ENCODE assay signal across 9 mouse cellular contexts in the genomic region with DNA sequence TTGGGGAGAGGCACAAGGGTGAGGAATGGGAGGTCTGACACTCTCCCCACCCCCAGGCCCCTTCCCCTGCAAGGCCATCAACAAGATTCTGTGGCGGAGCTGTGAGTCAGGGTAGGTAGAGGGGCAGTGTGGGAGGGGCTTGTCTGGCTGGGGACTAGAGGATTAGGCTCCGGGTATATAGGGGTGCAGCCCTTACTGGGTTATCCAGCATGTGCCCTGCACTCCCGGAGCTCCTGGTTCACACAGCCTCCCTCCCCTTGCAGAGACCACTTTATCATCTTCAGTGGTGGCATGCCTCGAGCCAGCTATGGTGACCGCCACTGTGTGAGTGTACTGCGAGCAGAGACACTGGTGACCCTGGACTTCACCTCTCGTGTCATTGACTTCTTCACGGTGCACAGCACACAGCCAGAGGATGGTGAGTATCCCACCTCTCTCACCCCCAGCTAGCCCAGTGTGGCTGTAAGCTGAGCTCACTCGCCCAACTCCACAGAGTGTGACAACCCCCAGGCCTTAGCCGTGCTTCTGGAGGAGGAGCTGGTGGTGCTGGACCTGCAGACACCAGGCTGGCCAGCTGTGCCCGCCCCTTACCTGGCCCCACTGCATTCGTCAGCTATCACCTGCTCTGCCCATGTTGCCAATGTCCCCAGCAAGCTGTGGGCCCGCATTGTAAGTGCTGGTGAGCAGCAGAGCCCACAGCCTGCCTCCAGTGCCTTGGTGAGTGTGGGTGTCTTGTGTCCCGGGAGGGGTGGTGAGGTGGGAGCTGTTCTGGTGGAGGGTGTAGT. TPM values are rescaled to one million over a fixed set of nuclear protein-coding genes. Genes with fewer than 3 reads are reported as not detected.
DNase-seq lines count a peak whose midpoint lies in the region; TF ChIP-seq lines count a peak whose summit lies in the region.
"Had no signal": no experiment of that assay in that cellular context is flagged by ENCODE, and none has a peak within 500 bp of the region (broad histone marks: within the 10 kb centered on the region; RNA-seq: fewer than 3 reads in every experiment).

No protein-coding gene starts in this region.

- peaks cover 11% of the 10 kb centered on the region for H3K4me1 ChIP-seq in heart, adult 2 months (ENCODE audit: control insufficient read depth, insufficient read depth, low read length)
- H3K4me1 ChIP-seq in embryonic facial prominence, embryonic 10.5 days, result peaks cover 19% of the 10 kb centered on the region

- intact Hi-C loops in heart, adult 2 months (cut with DNase I), result no loop called here

- peak; percentile 13 to 28 for DNase-seq in heart, adult 2 months
- no peak for DNase-seq in heart, adult 8-10 months (ENCODE audit: low spot score)
- DNase-seq in lung, postnatal 14 days, result peak; percentile 0
- no peak for DNase-seq in lung, postnatal 25 days (ENCODE audit: low spot score)
- DNase-seq in cerebellum, postnatal 25 days, result peak; percentile 5 to 13
- peak; percentile 17 to 18 for DNase-seq in layer of hippocampus, adult 8-10 months (ENCODE audit: low spot score in 2 of 2)
- no peak for DNase-seq in embryonic facial prominence, embryonic 10.5 days (ENCODE audit: low spot score)
- DNase-seq in adipocyte (ENCODE audit: low spot score), result no peak

- peak overlapping the region; percentile 89 for H3K27ac ChIP-seq in heart, adult 2 months
- no peak overlapping the region for H3K27ac ChIP-seq in embryonic facial prominence, embryonic 10.5 days (replicated peaks)
- H3K27ac ChIP-seq: neural tube, embryonic 12.5 days had no signal

- peak overlapping the region; percentile 20; the same call in 1 of the 2 replicates for H3K4me3 ChIP-seq in heart, adult 2 months
- no peak overlapping the region for H3K4me3 ChIP-seq in embryonic facial prominence, embryonic 10.5 days
- H3K4me3 ChIP-seq: neural tube, embryonic 12.5 days had no signal

- WGBS in heart, adult 2 months, result 88% methylated on average over 14 of the region's 14 CpGs
- WGBS in embryonic facial prominence, embryonic 10.5 days, result 87% methylated on average over 14 of the region's 14 CpGs

- no peak for TF ChIP-seq POLR2A in heart, adult 2 months (IDR thresholded peaks at IDR 0.05; ENCODE audit: insufficient read depth, low read depth, low read length)

- H3K36me3 ChIP-seq in heart, adult 2 months (ENCODE audit: control insufficient read depth, insufficient read depth, low read length), result peaks cover 5% of the 10 kb centered on the region; the same call in 1 of the 2 replicates
- peaks cover 99% of the 10 kb centered on the region for H3K36me3 ChIP-seq in embryonic facial prominence, embryonic 10.5 days (replicated peaks)

- H3K9me3 ChIP-seq in embryonic facial prominence, embryonic 10.5 days, result no peaks in the 10 kb centered on the region
- H3K9me3 ChIP-seq: neural tube, embryonic 12.5 days had no signal

- TF ChIP-seq CTCF in heart, adult 2 months (IDR thresholded peaks at IDR 0.05), result no peak

- H3K79me2 ChIP-seq in heart, adult 2 months (replicated peaks; ENCODE audit: control insufficient read depth, insufficient read depth, low read length), result 0 out of 2 replicates have a peak, but pooled peaks cover 1% of the 10 kb centered on the region

- no peak for TF ChIP-seq EP300 in heart, adult 2 months (IDR thresholded peaks at IDR 0.05; ENCODE audit: insufficient read depth, low read depth, low read length)

- H3K27me3 ChIP-seq in heart, adult 2 months (ENCODE audit: control insufficient read depth, insufficient read depth, low read length), result no peaks in the 10 kb centered on the region
- no peaks in the 10 kb centered on the region for H3K27me3 ChIP-seq in embryonic facial prominence, embryonic 10.5 days (replicated peaks; ENCODE audit: low read depth, poor library complexity, severe bottlenecking)
- H3K27me3 ChIP-seq: neural tube, embryonic 12.5 days had no signal

- H3K9ac ChIP-seq in heart, adult 2 months (ENCODE audit: low read depth, low read length), result peak overlapping the region; percentile 36
- H3K9ac ChIP-seq: neural tube, embryonic 12.5 days had no signal

RNA-seq across cellular contexts. Expression of gene Llgl1, which starts 7.4 kb away (rescaled TPM):
- total RNA-seq in heart, adult 2 months (2021), result 10 to 100 TPM; 11.1 TPM
- 23.5 and 25.9 TPM in 2 replicates for polyA plus RNA-seq in heart, adult 2 months (2012; rRNA removed)
- total RNA-seq in heart, adult 8-10 months (2022), result 10 to 100 TPM; 11.0 to 14.5 (median 11.9) TPM
- total RNA-seq in layer of hippocampus, adult 8-10 months (2022), result 10 to 100 TPM; 40.1 to 49.3 (median 43.9) TPM
- polyA plus RNA-seq in embryonic facial prominence, embryonic 10.5 days (2016; fragmentation: Nextera tagmentation; extraction: Ambion mirVana), result 125 and 133 TPM in 2 replicates

RNA-seq across cellular contexts. Expression of gene Flii, which starts 20.2 kb away (rescaled TPM):
- 100 to 1,000 TPM; 127 to 130 TPM for total RNA-seq in heart, adult 2 months (2021)
- polyA plus RNA-seq in heart, adult 2 months (2012; rRNA removed), result 152 and 168 TPM in 2 replicates
- total RNA-seq in heart, adult 8-10 months (2022), result 100 to 1,000 TPM; 124 to 147 (median 134) TPM
- 10 to 100 TPM; 66.4 to 79.1 (median 71.5) TPM for total RNA-seq in layer of hippocampus, adult 8-10 months (2022)
- 71.9 and 75.5 TPM in 2 replicates for polyA plus RNA-seq in embryonic facial prominence, embryonic 10.5 days (2016; fragmentation: Nextera tagmentation; extraction: Ambion mirVana)

RNA-seq across cellular contexts. Expression of gene Mief2, which starts 21.3 kb away (rescaled TPM):
- total RNA-seq in heart, adult 2 months (2021), result 10 to 100 TPM; 31.1 to 36.2 TPM
- polyA plus RNA-seq in heart, adult 2 months (2012; rRNA removed), result 34.8 and 42.2 TPM in 2 replicates
- 10 to 100 TPM; 37.3 to 51.5 (median 39.8) TPM for total RNA-seq in heart, adult 8-10 months (2022)
- total RNA-seq in layer of hippocampus, adult 8-10 months (2022), result 10 to 100 TPM; 20.8 to 22.8 (median 21.8) TPM
- polyA plus RNA-seq in embryonic facial prominence, embryonic 10.5 days (2016; fragmentation: Nextera tagmentation; extraction: Ambion mirVana), result 14.4 and 15.6 TPM in 2 replicates

Comparison
In these comparisons a context has a peak if more than half of its experiments do, and no peak if none do; other contexts are left out.
1. DNase-seq: peak in heart, adult 2 months (2 of 2), lung, postnatal 14 days (single experiment), cerebellum, postnatal 25 days (2 of 2) and layer of hippocampus, adult 8-10 months (2 of 2); none in heart, adult 8-10 months (single experiment), lung, postnatal 25 days (single experiment), embryonic facial prominence, embryonic 10.5 days (single experiment) and adipocyte (single experiment).